Mouse (Mus musculus): ENCODE data around the gene Spink2.
"Not testable (repeated sequence)": the region's sequence is repeated elsewhere in the genome, so short reads cannot be mapped to it uniquely, and the experiment has no call there.

Gene Spink2

GRCm38 (mm10) chr5:77211236-77211635 is at the start of gene Spink2:
Spink2 (minus strand) TSS chr5:77211471.
- in situ Hi-C loops (cut with MboI; ENCODE audit: unreplicated experiment in 2 of 2) = loop anchor here (10.0 to 25.0 kb wide), 4 partner anchors 224 to 626 kb away; partner anchors contain the start of gene Cep135 (in 2 of the 2)

GRCm38 (mm10) chr5:77260141-77260540 is 48.9 kb upstream of the Spink2 start:
- in situ Hi-C loops (cut with MboI; ENCODE audit: unreplicated experiment in 2 of 2) = no loop called here

GRCm38 (mm10) chr5:77259315-77259714 is 48.0 kb upstream of the Spink2 start:
- in situ Hi-C loops (cut with MboI; ENCODE audit: unreplicated experiment in 2 of 2) = no loop called here

- in situ Hi-C loops (cut with MboI; ENCODE audit: unreplicated experiment in 2 of 2) = no loop called here
Observed at GRCm38 (mm10) chr5:77257603-77258002, 46.3 kb upstream of the Spink2 start.

- in situ Hi-C loops (cut with MboI; ENCODE audit: unreplicated experiment in 2 of 2) = no loop called here
Observed at GRCm38 (mm10) chr5:77254402-77254801, 43.1 kb upstream of the Spink2 start.

- in situ Hi-C loops (cut with MboI; ENCODE audit: unreplicated experiment in 2 of 2) = no loop called here
Observed at GRCm38 (mm10) chr5:77253154-77253553, 41.9 kb upstream of the Spink2 start.

- in situ Hi-C loops (cut with MboI; ENCODE audit: unreplicated experiment in 2 of 2) = no loop called here
Observed at GRCm38 (mm10) chr5:77252115-77252827, 41.0 kb upstream of the Spink2 start.

DNA sequence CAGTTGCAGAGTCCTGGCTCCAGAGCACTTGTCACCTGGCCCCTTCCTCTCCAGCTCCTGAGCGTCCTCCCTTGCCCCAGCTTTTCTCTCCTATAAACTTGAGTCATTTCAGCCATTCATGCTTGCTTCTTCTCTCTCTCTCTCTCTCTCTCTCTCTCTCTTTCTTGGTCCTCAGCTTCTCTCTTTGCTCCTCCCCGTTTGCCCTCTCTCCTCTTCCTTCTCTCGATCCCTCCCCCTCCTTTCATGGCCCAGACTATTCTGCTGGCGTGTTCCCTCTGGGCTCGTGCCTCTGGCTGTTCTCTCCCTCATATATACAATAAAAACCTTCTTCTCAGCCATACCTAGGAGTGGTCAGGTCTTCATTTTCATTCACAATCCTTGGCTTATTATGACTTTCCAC is 40.4 kb upstream of the Spink2 start:
- in situ Hi-C loops (cut with MboI; ENCODE audit: unreplicated experiment in 2 of 2) = no loop called here

DNA sequence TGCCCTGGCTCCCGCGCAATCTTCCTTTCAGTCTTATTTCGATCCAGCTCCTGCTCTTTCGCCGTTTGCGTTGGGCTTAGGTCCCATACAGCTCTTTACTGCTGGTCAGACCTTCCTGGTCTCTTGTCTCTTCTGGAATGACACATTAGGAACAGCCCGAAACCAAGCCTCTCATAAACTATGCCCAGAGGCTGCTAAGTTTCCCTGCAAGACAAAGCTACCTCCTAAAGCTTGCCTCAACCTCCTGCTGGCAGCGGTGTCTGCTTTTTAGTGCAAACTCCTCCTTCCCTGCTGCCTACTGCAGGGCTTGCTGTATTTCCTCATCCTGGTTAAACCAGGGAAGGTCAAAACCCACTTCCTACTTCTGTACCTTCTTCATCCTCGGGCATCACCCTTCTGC is 38.8 kb upstream of the Spink2 start:
- in situ Hi-C loops (cut with MboI; ENCODE audit: unreplicated experiment in 2 of 2) = no loop called here

GRCm38 (mm10) chr5:77245787-77246671 is 34.8 kb upstream of the Spink2 start:
- in situ Hi-C loops (cut with MboI; ENCODE audit: unreplicated experiment in 2 of 2) = no loop called here

- in situ Hi-C loops (cut with MboI; ENCODE audit: unreplicated experiment in 2 of 2) = no loop called here
Observed at GRCm38 (mm10) chr5:77245463-77245786, 34.2 kb upstream of the Spink2 start.

DNA sequence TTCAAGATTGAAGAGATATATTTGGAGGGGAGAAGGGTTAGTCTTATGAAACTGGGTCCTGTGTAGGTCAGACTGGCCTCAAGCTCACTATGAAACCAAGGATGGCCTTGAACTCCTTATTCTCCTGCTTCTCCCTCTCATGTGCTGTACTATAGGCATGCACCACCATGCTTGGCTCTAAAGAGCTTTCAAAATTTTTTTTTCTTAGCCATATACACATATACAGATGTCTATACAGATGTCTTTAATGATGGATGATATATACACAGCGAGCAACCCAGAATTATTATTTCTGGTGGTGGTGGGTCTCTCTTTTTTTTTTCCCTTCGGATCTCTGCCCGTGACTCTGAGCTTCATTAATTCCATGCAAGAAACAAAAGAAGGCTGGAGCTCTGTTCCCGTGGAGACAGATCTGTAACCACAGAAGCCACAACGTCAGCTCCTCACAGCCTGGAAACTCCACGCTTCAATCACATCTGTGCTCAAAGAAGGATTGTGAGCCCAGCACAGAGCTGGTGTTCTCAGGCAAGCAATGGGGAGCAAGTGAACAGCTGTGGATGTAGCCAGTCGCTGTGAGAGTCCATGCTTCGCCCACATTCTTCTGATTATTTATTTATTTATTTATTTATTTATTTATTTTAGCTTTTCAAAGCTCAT is 33.2 kb upstream of the Spink2 start:
- in situ Hi-C loops (cut with MboI; ENCODE audit: unreplicated experiment in 2 of 2) = no loop called here

GRCm38 (mm10) chr5:77237104-77237503 is 25.8 kb upstream of the Spink2 start:
- in situ Hi-C loops (cut with MboI; ENCODE audit: unreplicated experiment in 2 of 2) = no loop called here

DNA sequence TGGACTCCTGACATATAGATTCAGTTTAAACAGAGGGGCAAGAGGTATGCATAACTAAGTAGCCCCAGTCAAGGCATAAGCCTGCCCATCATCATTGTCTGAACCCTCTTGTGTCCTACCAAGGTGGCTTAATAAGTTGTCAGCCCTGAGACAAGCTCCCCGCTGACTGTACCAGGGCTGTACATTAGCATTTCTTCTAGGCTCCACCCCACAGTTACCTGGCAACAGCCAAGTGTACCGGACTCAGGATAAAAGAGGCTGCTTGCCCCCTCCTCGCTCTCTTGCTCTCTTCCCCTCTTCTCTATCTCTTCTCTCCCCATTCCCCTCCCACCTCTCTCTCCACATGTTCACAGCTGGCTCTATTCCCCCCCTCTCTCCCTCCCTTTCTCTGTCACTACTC is 23.6 kb upstream of the Spink2 start:
- in situ Hi-C loops (cut with MboI; ENCODE audit: unreplicated experiment in 2 of 2) = no loop called here

DNA sequence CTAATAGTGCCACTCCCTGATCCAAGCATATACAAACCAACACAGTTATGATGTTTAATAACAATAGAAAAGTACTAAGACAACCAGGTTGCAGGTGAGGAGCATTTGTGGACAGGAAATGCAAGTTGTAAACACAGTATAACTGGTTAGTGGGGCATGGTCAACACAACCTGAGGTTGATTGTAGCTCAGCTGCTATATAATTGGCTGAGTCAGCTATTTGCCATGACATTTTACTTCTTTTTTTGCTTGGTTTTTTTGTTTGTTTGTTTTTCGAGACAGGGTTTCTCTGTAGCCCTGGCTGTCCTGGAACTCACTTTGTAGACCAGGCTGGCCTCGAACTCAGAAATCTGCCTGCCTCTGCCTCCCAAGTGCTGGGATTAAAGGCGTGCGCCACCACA is 20.6 kb upstream of the Spink2 start:
- in situ Hi-C loops (cut with MboI; ENCODE audit: unreplicated experiment in 2 of 2) = not testable (repeated sequence)

- in situ Hi-C loops (cut with MboI; ENCODE audit: unreplicated experiment in 2 of 2) = loop anchor here in 1 of 2 experiments (5.0 kb wide), 1 partner anchor 37 kb away; no protein-coding TSS in a partner anchor
Observed at GRCm38 (mm10) chr5:77228986-77229385, 17.7 kb upstream of the Spink2 start.

DNA sequence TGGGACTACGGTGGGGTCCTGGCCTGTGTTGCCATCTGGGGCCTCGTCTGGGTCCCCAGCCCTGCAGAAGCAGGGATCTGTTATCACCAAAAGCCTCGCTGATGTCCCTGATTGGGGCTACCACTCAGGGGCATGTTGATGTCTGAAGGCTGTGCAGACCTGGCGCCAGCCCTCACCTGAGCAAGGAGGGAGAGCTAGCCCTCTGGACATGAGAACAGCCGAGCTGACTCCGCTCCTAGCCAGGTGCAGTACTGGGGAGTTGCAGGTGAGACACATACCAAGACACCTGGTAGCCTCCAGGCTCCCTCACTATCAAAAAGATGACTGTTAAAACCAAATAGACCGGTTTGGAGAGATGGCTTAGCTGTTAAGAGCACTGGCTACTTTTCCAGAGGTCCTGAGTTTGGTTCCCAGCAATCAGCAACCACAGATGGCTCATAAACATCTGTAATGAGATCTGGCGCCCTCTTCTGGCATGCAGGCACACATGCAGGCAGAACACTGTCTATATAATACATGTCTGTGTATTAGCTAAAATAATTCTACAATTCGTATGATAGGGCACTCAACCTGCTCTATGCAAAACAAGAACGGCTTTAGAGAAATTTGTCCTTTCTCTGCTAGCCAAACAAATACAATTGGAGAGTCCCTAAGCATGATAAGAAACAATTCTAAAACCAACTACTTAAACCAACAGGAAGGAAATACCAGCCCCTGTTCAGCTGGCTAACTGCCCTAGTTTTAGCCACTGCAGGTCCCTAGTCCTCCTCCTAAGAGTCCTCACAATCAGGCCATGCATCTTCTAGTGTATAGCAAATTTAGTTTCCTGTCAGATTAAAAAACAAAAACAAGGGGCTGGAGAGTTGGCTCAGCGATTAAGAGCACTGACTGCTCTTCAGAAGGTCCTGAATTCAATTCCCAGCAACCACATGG is 12.0 kb upstream of the Spink2 start:
- in situ Hi-C loops (cut with MboI; ENCODE audit: unreplicated experiment in 2 of 2) = loop anchor here (25.0 kb wide), 3 partner anchors 236 to 636 kb away; partner anchors contain the start of gene Cep135 (in 1 of the 2)

DNA sequence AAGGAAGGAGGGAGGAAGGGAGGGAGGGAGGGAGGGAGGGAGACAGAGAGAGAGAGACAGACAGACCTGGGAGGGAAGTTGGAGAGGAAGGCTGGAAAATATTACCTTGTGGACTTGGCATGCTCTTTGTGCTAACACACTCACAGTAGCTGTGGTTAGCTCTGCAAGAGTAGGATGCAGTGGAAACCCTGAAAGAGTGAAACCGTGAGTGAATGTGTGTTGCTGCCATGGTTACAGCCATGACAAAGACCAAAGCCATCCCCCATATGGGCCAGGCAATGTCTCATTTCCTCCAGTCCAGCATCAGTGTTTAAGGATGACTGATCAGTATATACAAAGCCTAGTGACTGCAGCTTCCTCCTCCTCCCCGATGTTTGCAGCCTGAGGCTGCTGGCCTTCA is 6.5 kb upstream of the Spink2 start:
- in situ Hi-C loops (cut with MboI; ENCODE audit: unreplicated experiment in 2 of 2) = loop anchor here (5.0 to 25.0 kb wide), 6 partner anchors 125 to 633 kb away; partner anchors contain the start of gene Cep135 (in 2 of the 2)

DNA sequence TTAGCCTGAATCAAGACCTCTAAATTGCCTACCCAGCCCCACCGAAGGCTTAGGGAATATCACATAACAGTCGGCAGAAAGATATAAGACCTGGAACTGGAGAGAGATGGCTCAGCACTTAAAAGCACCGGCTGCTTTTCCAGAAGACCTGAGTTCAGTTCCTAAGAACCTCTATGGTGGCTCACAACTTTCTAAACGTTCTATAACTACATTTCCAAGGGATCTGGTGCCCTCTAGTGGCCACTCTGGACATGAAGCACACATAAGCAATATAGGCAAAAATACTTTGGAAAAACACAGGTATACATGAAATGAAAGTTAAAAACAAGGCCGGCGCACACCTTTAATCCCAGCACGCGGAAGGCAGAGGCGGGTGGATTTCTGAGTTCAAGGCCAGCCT is 5.9 kb upstream of the Spink2 start:
- in situ Hi-C loops (cut with MboI; ENCODE audit: unreplicated experiment in 2 of 2) = loop anchor here (5.0 to 25.0 kb wide), 6 partner anchors 125 to 632 kb away; partner anchors contain the start of gene Cep135 (in 2 of the 2)

GRCm38 (mm10) chr5:77206134-77206533 is 5.1 kb downstream of the Spink2 start:
- in situ Hi-C loops (cut with MboI; ENCODE audit: unreplicated experiment in 2 of 2) = loop anchor here (25.0 kb wide), 3 partner anchors 219 to 619 kb away; partner anchors contain the start of gene Cep135 (in 1 of the 2)
